Mouse (Mus musculus) neutrophil, adult 83 days (primary cell): Measurements from ENCODE around the gene Ros1. TPM values are rescaled to one million over a fixed set of nuclear protein-coding genes. Genes with fewer than 3 reads are reported as not detected.

Experiments
- total RNA-seq, 2 experiments: library from RNA; stranded (reverse); gene quantifications; one replicate each; pipeline ENCODE4 v1.2.4; 2023

Ros1 gene
- total RNA-seq, result not detected

DNA sequence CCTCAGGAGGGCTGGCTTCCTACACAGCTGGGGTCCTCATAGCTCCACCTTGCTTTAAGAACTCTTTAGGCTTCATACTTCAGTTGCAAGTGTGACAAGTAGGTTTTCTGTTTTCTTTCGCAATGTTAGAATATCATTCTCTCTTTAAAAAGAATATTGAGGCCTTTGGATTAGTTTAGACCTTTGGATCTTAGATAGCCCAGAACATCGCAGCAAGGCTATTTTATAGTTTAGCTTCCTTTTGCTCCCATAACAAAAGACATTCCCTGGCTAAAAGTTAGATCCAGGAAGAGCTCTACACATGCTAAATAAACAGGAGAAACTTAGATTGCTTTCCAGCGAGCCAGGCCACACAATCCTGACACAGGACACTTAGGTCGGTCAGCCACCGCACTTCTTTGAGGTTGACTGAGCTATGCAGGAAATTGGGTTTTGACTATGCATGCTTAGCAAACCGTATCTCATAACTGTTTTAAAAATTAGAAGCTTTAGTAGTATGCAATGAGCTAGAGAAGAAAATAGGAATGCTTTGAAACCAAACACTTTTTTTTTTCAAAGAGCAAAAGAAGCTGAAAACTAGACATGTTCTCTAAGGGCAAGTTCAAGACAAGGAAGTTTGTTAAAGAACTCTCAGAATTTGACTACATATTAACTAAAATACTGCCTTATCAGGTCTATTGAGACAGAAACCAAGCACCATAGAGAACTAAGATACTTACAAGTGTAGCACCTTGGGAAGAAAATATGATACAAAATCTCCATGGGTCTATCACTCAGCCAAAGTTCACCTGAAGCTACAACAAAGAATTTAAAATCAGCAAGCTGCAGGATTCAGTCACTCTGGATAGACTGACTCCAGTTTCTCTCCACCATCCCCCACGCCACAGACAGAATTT is at the start of gene Ros1:
TSS of gene Ros1 (minus strand) at position 288 of the 896 bp plus-strand sequence.

DNA sequence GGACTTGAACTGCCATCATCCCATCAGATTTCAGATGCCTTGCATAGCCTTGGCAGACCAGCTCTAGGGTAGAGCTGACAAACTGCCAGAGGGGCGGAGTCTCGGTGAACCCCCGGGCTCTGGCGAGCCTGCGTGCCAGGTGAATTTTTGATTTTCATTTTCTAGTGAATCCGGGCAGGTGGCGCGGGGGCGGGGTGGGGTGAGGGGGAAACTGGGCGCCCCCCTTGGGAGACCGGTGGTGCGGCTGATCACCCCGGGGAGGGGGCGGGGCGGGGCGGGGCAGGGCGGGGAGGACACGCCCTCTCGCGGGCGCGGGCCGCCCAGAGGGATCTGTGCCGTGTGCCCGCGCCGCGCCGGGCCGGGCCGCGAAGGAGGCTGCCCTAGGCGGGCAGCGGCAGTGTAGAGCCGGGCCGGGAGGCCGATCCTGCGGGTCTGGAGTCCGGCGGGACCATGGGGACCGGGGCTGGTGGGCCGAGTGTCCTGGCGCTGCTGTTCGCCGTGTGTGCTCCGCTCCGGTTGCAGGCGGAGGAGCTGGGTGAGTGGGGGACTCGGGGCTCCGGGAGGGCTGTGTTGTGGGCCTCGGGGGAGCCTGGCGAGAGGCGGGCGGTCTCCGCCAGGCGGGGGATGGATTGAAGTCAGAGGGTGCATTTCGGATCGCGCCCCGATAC is 38.4 kb upstream of the Ros1 start, which contains the start of gene Dcbld1:
TSS of gene Dcbld1 (plus strand) at position 319 of the 668 bp plus-strand sequence.

DNA sequence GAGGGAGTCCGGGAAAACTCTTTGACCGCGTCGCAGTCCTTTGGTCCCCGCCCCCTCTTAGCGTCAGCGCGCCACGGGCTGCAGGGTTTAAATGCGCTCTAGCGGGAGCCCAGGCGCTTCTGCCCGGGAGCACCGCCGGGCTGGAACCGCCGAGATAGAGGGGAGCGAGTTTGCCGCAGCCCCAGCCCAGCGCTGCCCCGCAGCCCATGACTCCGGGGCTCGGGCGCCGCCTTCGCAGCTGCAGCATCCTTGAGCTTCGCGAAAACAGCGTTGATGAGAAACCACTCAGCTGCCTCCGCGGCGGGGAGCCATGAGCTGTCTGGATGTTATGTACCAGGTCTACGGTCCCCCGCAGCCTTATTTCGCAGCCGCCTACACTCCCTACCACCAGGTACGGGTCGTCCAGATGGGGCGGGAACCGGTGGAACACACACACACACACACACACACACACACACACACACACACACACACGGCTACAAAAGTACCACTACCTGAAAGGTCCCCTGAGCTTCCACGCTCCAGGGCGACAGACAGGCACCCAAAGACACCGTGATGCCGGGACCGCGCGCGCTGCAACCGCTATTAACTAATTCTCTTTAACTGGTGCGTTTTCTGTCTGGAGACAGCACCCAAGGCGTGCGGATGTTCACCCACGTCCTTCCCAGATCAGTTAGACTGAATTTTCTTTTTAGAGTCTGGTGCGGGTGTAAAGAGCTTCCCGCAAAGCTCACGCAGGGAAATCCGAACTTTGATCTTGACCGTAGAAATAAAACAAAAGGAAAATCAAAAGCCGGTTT is 172.4 kb downstream of the Ros1 start, which contains the start of gene Vgll2:
TSS of gene Vgll2 (plus strand) at position 90 of the 800 bp plus-strand sequence.

Other genes with a start within 250 kb of the Ros1 start
- gene Vgll2, start 172.7 kb downstream of the Ros1 start, total RNA-seq, result not detected
- under 1 TPM; 0.48 to 0.77 TPM for gene Dcbld1, start 38.4 kb upstream of the Ros1 start, total RNA-seq
- gene Gm26741, start 163.5 kb upstream of the Ros1 start, total RNA-seq, result not detected
- 10 to 100 TPM; 10.1 to 11.2 TPM for gene Gopc, start 186.9 kb upstream of the Ros1 start, total RNA-seq
- gene Nepn, start 193.7 kb upstream of the Ros1 start, total RNA-seq, result not detected
- gene Nus1, start 222.3 kb upstream of the Ros1 start, total RNA-seq, result 10 to 100 TPM; 16.9 to 18.4 TPM